Mouse (Mus musculus): ENCODE results near the gene Msh4. TPM values are rescaled to one million over a fixed set of nuclear protein-coding genes. Genes with fewer than 3 reads are reported as not detected.

The Msh4 gene
- total and polyA plus RNA-seq, 3 experiments: 0.15 to 0.50 TPM; not detected in 1

- DNase-seq (ENCODE audit: low read depth, low spot score): no peak
- Histone ChIP-seq H3K4me1 (ENCODE audit: control insufficient read depth in 1 of 2, insufficient read depth in 2 of 2, low read length in 2 of 2) (no peaks in the 10 kb centered on the region), H3K27ac (ENCODE audit: control insufficient read depth, low read depth, low read length) (no peak overlapping the region), H3K79me2 (ENCODE audit: control insufficient read depth, insufficient read depth, low read length, poor library complexity) (no peaks in the 10 kb centered on the region), H3K9me3 (replicated peaks; ENCODE audit: insufficient read depth, low read length) (no peaks in the 10 kb centered on the region), H3K27me3 (ENCODE audit: control insufficient read depth in 1 of 2, insufficient read depth in 2 of 2, low read length in 2 of 2) (no peaks in the 10 kb centered on the region), H3K4me3 (ENCODE audit: control insufficient read depth in 1 of 2, insufficient read depth in 1 of 2, low read depth in 2 of 2, low read length in 2 of 2) (no peak overlapping the region), H3K36me3 (ENCODE audit: control insufficient read depth in 1 of 2, insufficient read depth in 2 of 2, low read length in 2 of 2) (peaks cover 0 to 17% of the 10 kb centered on the region in 2 experiments; a peak in 2 of 4 replicates), H3K9ac (ENCODE audit: control insufficient read depth, low read depth, low read length, poor library complexity, severe bottlenecking) (no peak overlapping the region)
- TF ChIP-seq TBP (IDR thresholded peaks at IDR 0.05; ENCODE audit: low read depth, low read length): no peak
- no peak for TF ChIP-seq NRF1 (IDR thresholded peaks at IDR 0.05; ENCODE audit: insufficient read depth, low read depth, low read length, poor library complexity, severe bottlenecking)
- TF ChIP-seq USF2 (IDR thresholded peaks at IDR 0.05; ENCODE audit: borderline replicate concordance in 1 of 2, insufficient read depth in 1 of 2, low read depth in 1 of 2, low read length in 2 of 2): no peak
- TF ChIP-seq RCOR1 (IDR thresholded peaks at IDR 0.05; ENCODE audit: low read depth, low read length): no peak
- no peak for TF ChIP-seq ELF1 (IDR thresholded peaks at IDR 0.05; ENCODE audit: low read depth, low read length)
- no peak for TF ChIP-seq POLR2AphosphoS2 (IDR thresholded peaks at IDR 0.05; ENCODE audit: low read length)
- no peak for TF ChIP-seq ZKSCAN1 (IDR thresholded peaks at IDR 0.05; ENCODE audit: low read depth, low read length)
- no peak for TF ChIP-seq MAZ (IDR thresholded peaks at IDR 0.05; ENCODE audit: low read depth, low read length)
- TF ChIP-seq E2F4 (IDR thresholded peaks at IDR 0.05; ENCODE audit: borderline replicate concordance, low read depth, low read length): no peak
- no peak for TF ChIP-seq MAFK (IDR thresholded peaks at IDR 0.05; ENCODE audit: borderline replicate concordance, low read depth, low read length)
Measured at GRCm38 (mm10) chr3:153935878-153936277, 29.9 kb upstream of the Msh4 start.

GRCm38 (mm10) chr3:153932461-153932860 is 26.5 kb upstream of the Msh4 start:
- Histone ChIP-seq H3K27ac (ENCODE audit: control insufficient read depth, low read depth, low read length) (no peak overlapping the region), H3K79me2 (ENCODE audit: control insufficient read depth, insufficient read depth, low read length, poor library complexity) (no peaks in the 10 kb centered on the region), H3K4me3 (ENCODE audit: control insufficient read depth in 1 of 2, insufficient read depth in 1 of 2, low read depth in 2 of 2, low read length in 2 of 2) (no peak overlapping the region), H3K36me3 (ENCODE audit: control insufficient read depth in 1 of 2, insufficient read depth in 2 of 2, low read length in 2 of 2) (peaks cover 0 to 25% of the 10 kb centered on the region in 2 experiments; a peak in 2 of 4 replicates), H3K27me3 (ENCODE audit: control insufficient read depth in 1 of 2, insufficient read depth in 2 of 2, low read length in 2 of 2) (no peaks in the 10 kb centered on the region), H3K9me3 (replicated peaks; ENCODE audit: insufficient read depth, low read length) (no peaks in the 10 kb centered on the region), H3K9ac (ENCODE audit: control insufficient read depth, low read depth, low read length, poor library complexity, severe bottlenecking) (no peak overlapping the region), H3K4me1 (ENCODE audit: control insufficient read depth in 1 of 2, insufficient read depth in 2 of 2, low read length in 2 of 2) (no peaks in the 10 kb centered on the region)
- DNase-seq (ENCODE audit: low read depth, low spot score): no peak
- TF ChIP-seq MAFK (IDR thresholded peaks at IDR 0.05; ENCODE audit: borderline replicate concordance, low read depth, low read length) (no peak), POLR2AphosphoS2 (IDR thresholded peaks at IDR 0.05; ENCODE audit: low read length) (no peak), RAD21 (IDR thresholded peaks at IDR 0.05; ENCODE audit: low read depth, low read length) (no peak), SMC3 (IDR thresholded peaks at IDR 0.05; ENCODE audit: low read depth, low read length) (no peak), GATA1 (IDR thresholded peaks at IDR 0.05; ENCODE audit: low read depth, low read length) (no peak), USF2 (IDR thresholded peaks at IDR 0.05; ENCODE audit: borderline replicate concordance in 1 of 2, insufficient read depth in 1 of 2, low read depth in 1 of 2, low read length in 2 of 2) (no peak), MAZ (IDR thresholded peaks at IDR 0.05; ENCODE audit: low read depth, low read length) (no peak), MEF2A (IDR thresholded peaks at IDR 0.05; ENCODE audit: extremely low read depth, insufficient replicate concordance, low read depth, low read length, poor library complexity, severe bottlenecking) (no peak), BHLHE40 (IDR thresholded peaks at IDR 0.05; ENCODE audit: borderline replicate concordance, low read depth, low read length) (no peak), UBTF (IDR thresholded peaks at IDR 0.05; ENCODE audit: borderline replicate concordance, insufficient read depth, low read depth, low read length) (no peak), EP300 (IDR thresholded peaks at IDR 0.05; ENCODE audit: low read depth in 1 of 2, low read length in 2 of 2) (no peak), TAL1 (IDR thresholded peaks at IDR 0.05; ENCODE audit: low read length) (no peak), NRF1 (IDR thresholded peaks at IDR 0.05; ENCODE audit: insufficient read depth, low read depth, low read length, poor library complexity, severe bottlenecking) (no peak)
